In the genomic region with DNA sequence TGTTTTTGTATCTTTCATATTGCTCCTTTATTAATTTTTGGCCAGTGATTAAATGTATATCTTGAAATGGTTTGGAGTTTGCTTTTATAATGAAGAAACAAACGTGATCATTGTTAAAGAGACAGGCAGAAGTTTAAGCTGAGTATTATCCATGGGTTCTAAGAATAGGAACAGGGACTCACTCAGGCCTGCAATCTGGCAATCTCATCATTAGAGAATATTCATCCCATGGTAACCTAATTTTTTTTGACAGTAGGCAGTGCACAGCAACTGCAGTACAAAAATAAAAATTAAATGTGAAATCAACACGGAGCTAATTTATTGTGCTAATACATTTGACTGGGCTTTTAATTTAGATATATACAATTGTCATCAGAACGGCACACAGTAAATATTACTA, we compare ENCODE assay signal across 17 mouse cellular contexts.
A peak's percentile ranks its signal among the peaks of the same experiment; 100 is the strongest.
DNase-seq lines count a peak whose midpoint lies in the region; ATAC-seq and TF ChIP-seq lines count a peak whose summit lies in the region.
"Had no signal": no experiment of that assay in that cellular context is flagged by ENCODE, and none has a peak within 500 bp of the region (broad histone marks: within the 10 kb centered on the region; RNA-seq: fewer than 3 reads in every experiment).

No protein-coding gene starts in this region.

- 0 out of 2 replicates have a peak, but pooled peaks have one; percentile 15 for TF ChIP-seq CTCF in layer of hippocampus, adult 2 months (conservative IDR thresholded peaks at IDR 0.05)

- no peaks in the 10 kb centered on the region for H3K36me3 ChIP-seq in kidney, embryonic 14.5 days (ENCODE audit: control insufficient read depth, insufficient read depth, low read length)
- no peaks in the 10 kb centered on the region for H3K36me3 ChIP-seq in limb, embryonic 10.5 days
- H3K36me3 ChIP-seq: embryonic facial prominence, embryonic 13.5 days; forebrain, embryonic 12.5 days; heart, embryonic 12.5 days; hindbrain, embryonic 15.5 days had no signal

- no peak overlapping the region for H3K4me3 ChIP-seq in layer of hippocampus, adult 2 months
- H3K4me3 ChIP-seq in kidney, embryonic 14.5 days (ENCODE audit: low read length): no peak overlapping the region
- no peak overlapping the region for H3K4me3 ChIP-seq in limb, embryonic 10.5 days
- H3K4me3 ChIP-seq: embryonic facial prominence, embryonic 13.5 days; forebrain, embryonic 12.5 days; heart, embryonic 12.5 days; hindbrain, embryonic 15.5 days had no signal

- H3K27ac ChIP-seq in layer of hippocampus, adult 2 months: peak overlapping the region; percentile 79
- no peak overlapping the region for H3K27ac ChIP-seq in kidney, embryonic 14.5 days (ENCODE audit: low read depth, low read length)
- H3K27ac ChIP-seq in limb, embryonic 10.5 days: no peak overlapping the region
- H3K27ac ChIP-seq: embryonic facial prominence, embryonic 13.5 days; forebrain, embryonic 12.5 days; hindbrain, embryonic 15.5 days had no signal

- H3K4me1 ChIP-seq in kidney, embryonic 14.5 days (ENCODE audit: control insufficient read depth, insufficient read depth, low read length): no peaks in the 10 kb centered on the region
- H3K4me1 ChIP-seq in limb, embryonic 10.5 days: no peaks in the 10 kb centered on the region
- H3K4me1 ChIP-seq: embryonic facial prominence, embryonic 13.5 days; forebrain, embryonic 12.5 days; heart, embryonic 12.5 days; hindbrain, embryonic 15.5 days had no signal

- no peak for ATAC-seq in kidney, embryonic 14.5 days (ENCODE audit: low FRiP score, low TSS enrichment)
- ATAC-seq: forebrain, embryonic 16.5 days; intestine, embryonic 16.5 days had no signal

- WGBS in kidney, embryonic 14.5 days: 69% methylated on average over 3 of the region's 3 CpGs
- 69% methylated on average over 3 of the region's 3 CpGs for WGBS in limb, embryonic 10.5 days

- no peaks in the 10 kb centered on the region for H3K9me3 ChIP-seq in kidney, embryonic 14.5 days (ENCODE audit: control insufficient read depth, low read length)
- H3K9me3 ChIP-seq in limb, embryonic 10.5 days (replicated peaks): no peaks in the 10 kb centered on the region
- H3K9me3 ChIP-seq: embryonic facial prominence, embryonic 13.5 days; forebrain, embryonic 12.5 days; heart, embryonic 12.5 days; hindbrain, embryonic 15.5 days had no signal

- peak in 1 of 2 experiments; percentile 16 for DNase-seq in layer of hippocampus, adult 2 months (ENCODE audit: low spot score in 2 of 2)
- DNase-seq in layer of hippocampus, adult 9-10 months (ENCODE audit: low spot score): no peak
- peak; percentile 61 for DNase-seq in cerebellum, adult 9-11 months
- DNase-seq in retina, embryonic 14.5 days (ENCODE audit: low spot score): peak; percentile 77
- DNase-seq in limb, embryonic 10.5 days (ENCODE audit: low spot score): no peak
- no peak for DNase-seq in heart, postnatal 14 days
- DNase-seq: adrenal gland, adult 8-10 months; adrenal gland, postnatal 36 days; gastrocnemius, postnatal 14 days; heart, postnatal 36 days had no signal

- intact Hi-C loops in heart, postnatal 14 days (cut with DNase I): no loop called here

- no peak overlapping the region for H3K9ac ChIP-seq in kidney, embryonic 14.5 days (ENCODE audit: low read depth, low read length)
- H3K9ac ChIP-seq: embryonic facial prominence, embryonic 13.5 days; forebrain, embryonic 12.5 days; heart, embryonic 12.5 days; hindbrain, embryonic 15.5 days had no signal

- no peak overlapping the region for H3K4me2 ChIP-seq in kidney, embryonic 14.5 days (replicated peaks; ENCODE audit: low read depth, low read length)
- H3K4me2 ChIP-seq: embryonic facial prominence, embryonic 13.5 days; forebrain, embryonic 12.5 days; heart, embryonic 12.5 days; hindbrain, embryonic 15.5 days had no signal

- no peaks in the 10 kb centered on the region for H3K27me3 ChIP-seq in kidney, embryonic 14.5 days (ENCODE audit: control insufficient read depth, insufficient read depth, low read length)
- H3K27me3 ChIP-seq in limb, embryonic 10.5 days (ENCODE audit: low read depth, poor library complexity, severe bottlenecking): no peaks in the 10 kb centered on the region
- H3K27me3 ChIP-seq: embryonic facial prominence, embryonic 13.5 days; forebrain, embryonic 12.5 days; heart, embryonic 12.5 days; hindbrain, embryonic 15.5 days had no signal

Comparison
In these comparisons a context has a peak if more than half of its experiments do, and no peak if none do; other contexts are left out.
1. DNase-seq: peak in cerebellum, adult 9-11 months (single experiment) and retina, embryonic 14.5 days (single experiment); none in layer of hippocampus, adult 9-10 months (single experiment), limb, embryonic 10.5 days (single experiment) and heart, postnatal 14 days (0 of 2).